Mouse (Mus musculus): Measurements from ENCODE around the gene Brs3. TPM values are rescaled to one million over a fixed set of nuclear protein-coding genes. Genes with fewer than 3 reads are reported as not detected.

The Brs3 gene
- not detected in 2 replicates for polyA plus RNA-seq (2016; fragmentation: Nextera tagmentation; extraction: Ambion mirVana)

- H3K27ac ChIP-seq (replicated peaks) = no peak within 1 kb of the TSS
- DNase-seq (ENCODE audit: low spot score) = no peak
- 84% methylated on average over 5 of the region's 5 CpGs for WGBS
- no peaks in the 10 kb centered on the region for H3K27me3 ChIP-seq (ENCODE audit: low read depth, poor library complexity, severe bottlenecking)
- H3K9me3 ChIP-seq (replicated peaks) = no peaks in the 10 kb centered on the region
- no peaks in the 10 kb centered on the region for H3K4me1 ChIP-seq
- no peaks in the 10 kb centered on the region for H3K36me3 ChIP-seq
- no peak within 1 kb of the TSS for H3K4me3 ChIP-seq
These were observed at the start of gene Brs3 for GRCm38 (mm10) chrX:57042774-57043173. TSS of gene Brs3 (plus strand) at chrX:57043074.

- H3K36me3 ChIP-seq = no peaks in the 10 kb centered on the region
- no peaks in the 10 kb centered on the region for H3K27me3 ChIP-seq (ENCODE audit: low read depth, poor library complexity, severe bottlenecking)
- H3K9me3 ChIP-seq (replicated peaks) = no peaks in the 10 kb centered on the region; the same call in none of the 2 replicates
- 80% methylated on average over 2 of the region's 2 CpGs for WGBS
- no peak for DNase-seq (ENCODE audit: low spot score)
- H3K27ac ChIP-seq (replicated peaks) = no peak overlapping the region
- H3K4me1 ChIP-seq = no peaks in the 10 kb centered on the region
- no peak overlapping the region for H3K4me3 ChIP-seq
These were observed 30.0 kb upstream of the Brs3 start for GRCm38 (mm10) chrX:57012891-57013290.

GRCm38 (mm10) chrX:57043869-57044268, 995 bp downstream of the Brs3 start:
- no peak for DNase-seq (ENCODE audit: low spot score)
- Histone ChIP-seq H3K9me3 (replicated peaks) (no peaks in the 10 kb centered on the region), H3K27ac (replicated peaks) (no peak overlapping the region), H3K27me3 (ENCODE audit: low read depth, poor library complexity, severe bottlenecking) (no peaks in the 10 kb centered on the region), H3K36me3 (no peaks in the 10 kb centered on the region), H3K4me3 (no peak overlapping the region), H3K4me1 (no peaks in the 10 kb centered on the region)
- 83% methylated on average over 6 of the region's 6 CpGs for WGBS

GRCm38 (mm10) chrX:57052848-57053173, 9.9 kb downstream of the Brs3 start:
- no peaks in the 10 kb centered on the region for H3K9me3 ChIP-seq (replicated peaks)
- H3K36me3 ChIP-seq = peaks cover 25% of the 10 kb centered on the region
- H3K27me3 ChIP-seq (ENCODE audit: low read depth, poor library complexity, severe bottlenecking) = no peaks in the 10 kb centered on the region
- H3K4me3 ChIP-seq = peak overlapping the region; percentile 63
- 19% methylated on average over 4 of the region's 4 CpGs for whole genome bisulfite sequencing
- peaks cover 4% of the 10 kb centered on the region; the same call in 1 of the 2 replicates for H3K4me1 ChIP-seq
- H3K27ac ChIP-seq (replicated peaks) = peak overlapping the region; percentile 95
- no peak for DNase-seq (ENCODE audit: low spot score)

GRCm38 (mm10) chrX:57053174-57053992, 10.5 kb downstream of the Brs3 start, which contains the start of gene Htatsf1:
TSS of gene Htatsf1 (plus strand) at chrX:57053583.
- Histone ChIP-seq H3K27me3 (ENCODE audit: low read depth, poor library complexity, severe bottlenecking) (no peaks in the 10 kb centered on the region), H3K36me3 (peaks cover 30% of the 10 kb centered on the region), H3K4me1 (peaks cover 4% of the 10 kb centered on the region; the same call in 1 of the 2 replicates), H3K9me3 (replicated peaks) (no peaks in the 10 kb centered on the region), H3K27ac (replicated peaks) (peak within 1 kb of the TSS; percentile 95), H3K4me3 (peak within 1 kb of the TSS; percentile 63)
- 27% methylated on average over 76 of the region's 85 CpGs for WGBS
- peak; percentile 82 for DNase-seq (ENCODE audit: low spot score)

- Histone ChIP-seq H3K36me3 (peaks cover 32% of the 10 kb centered on the region), H3K9me3 (replicated peaks) (no peaks in the 10 kb centered on the region), H3K4me1 (peaks cover 4% of the 10 kb centered on the region; the same call in 1 of the 2 replicates), H3K4me3 (peak overlapping the region; percentile 63), H3K27me3 (ENCODE audit: low read depth, poor library complexity, severe bottlenecking) (no peaks in the 10 kb centered on the region), H3K27ac (replicated peaks) (peak overlapping the region; percentile 95)
- DNase-seq (ENCODE audit: low spot score) = no peak
- 30% methylated on average over 11 of the region's 11 CpGs for WGBS
These were observed 11.1 kb downstream of the Brs3 start for GRCm38 (mm10) chrX:57053993-57054385.

GRCm38 (mm10) chrX:57081496-57081895, 38.6 kb downstream of the Brs3 start:
- Histone ChIP-seq H3K4me3 (no peak overlapping the region), H3K9me3 (replicated peaks) (no peaks in the 10 kb centered on the region), H3K4me1 (no peaks in the 10 kb centered on the region), H3K27ac (replicated peaks) (no peak overlapping the region), H3K36me3 (no peaks in the 10 kb centered on the region), H3K27me3 (ENCODE audit: low read depth, poor library complexity, severe bottlenecking) (no peaks in the 10 kb centered on the region)
- no peak for DNase-seq (ENCODE audit: low spot score)
- WGBS = 80% methylated on average over 5 of the region's 5 CpGs

- Histone ChIP-seq H3K36me3 (no peaks in the 10 kb centered on the region), H3K27ac (replicated peaks) (no peak within 1 kb of the TSS), H3K27me3 (ENCODE audit: low read depth, poor library complexity, severe bottlenecking) (no peaks in the 10 kb centered on the region), H3K4me3 (no peak within 1 kb of the TSS), H3K9me3 (replicated peaks) (no peaks in the 10 kb centered on the region), H3K4me1 (no peaks in the 10 kb centered on the region)
- no peak for DNase-seq (ENCODE audit: low spot score)
- 82% methylated on average over 4 of the region's 4 CpGs for WGBS
These were observed 44.9 kb downstream of the Brs3 start, which contains the start of gene Vgll1 for GRCm38 (mm10) chrX:57087806-57088205. TSS of gene Vgll1 (plus strand) at chrX:57088106.

Other genes with a start within 250 kb of the Brs3 start
- gene Map7d3, start 220.7 kb upstream of the Brs3 start, polyA plus RNA-seq (2016; fragmentation: Nextera tagmentation; extraction: Ambion mirVana) = 2.5 and 3.4 TPM in 2 replicates
- not detected in 2 replicates for gene Adgrg4, start 172.9 kb upstream of the Brs3 start, polyA plus RNA-seq (2016; fragmentation: Nextera tagmentation; extraction: Ambion mirVana)
- 79.3 and 83.8 TPM in 2 replicates for gene Htatsf1, start 10.5 kb downstream of the Brs3 start, polyA plus RNA-seq (2016; fragmentation: Nextera tagmentation; extraction: Ambion mirVana)
- 0.07 and 0.10 TPM in 2 replicates for gene Vgll1, start 45.0 kb downstream of the Brs3 start, polyA plus RNA-seq (2016; fragmentation: Nextera tagmentation; extraction: Ambion mirVana)
- gene Cd40lg, start 169.1 kb downstream of the Brs3 start, polyA plus RNA-seq (2016; fragmentation: Nextera tagmentation; extraction: Ambion mirVana) = not detected in 2 replicates